Mouse (Mus musculus): Measurements from ENCODE around the gene Ankrd66. TPM values are rescaled to one million over a fixed set of nuclear protein-coding genes. Genes with fewer than 3 reads are reported as not detected.

Ankrd66 gene
- polyA plus RNA-seq, 1 experiment from 2014 or later: not detected

- Histone ChIP-seq H3K9me3 (replicated peaks; ENCODE audit: control insufficient read depth, low read length) (no peaks in the 10 kb centered on the region), H3K27me3 (ENCODE audit: control insufficient read depth, insufficient read depth, low read length) (no peaks in the 10 kb centered on the region; the same call in 1 of the 2 replicates), H3K9ac (ENCODE audit: low read depth, low read length) (no peak overlapping the region), H3K27ac (ENCODE audit: low read depth, low read length) (no peak overlapping the region), H3K4me1 (ENCODE audit: control insufficient read depth, insufficient read depth, low read length) (no peaks in the 10 kb centered on the region), H3K4me2 (no peak overlapping the region), H3K36me3 (ENCODE audit: control insufficient read depth, insufficient read depth, low read length) (no peaks in the 10 kb centered on the region), H3K4me3 (ENCODE audit: low read depth, low read length) (no peak overlapping the region)
- WGBS (ENCODE audit: insufficient replicate concordance): 76% methylated on average over 3 of the region's 3 CpGs
- ATAC-seq (replicated peaks; ENCODE audit: insufficient number of reproducible peaks, low FRiP score, low TSS enrichment): no peak
Observed at GRCm38 (mm10) chr17:43520166-43520565, 23.3 kb downstream of the Ankrd66 start.

- no peaks in the 10 kb centered on the region for H3K4me1 ChIP-seq (ENCODE audit: control insufficient read depth, insufficient read depth, low read length)
- peak overlapping the region; percentile 39 for H3K4me2 ChIP-seq
- H3K36me3 ChIP-seq (ENCODE audit: control insufficient read depth, insufficient read depth, low read length): no peaks in the 10 kb centered on the region
- H3K27me3 ChIP-seq (ENCODE audit: control insufficient read depth, insufficient read depth, low read length): no peaks in the 10 kb centered on the region; the same call in 1 of the 2 replicates
- H3K9ac ChIP-seq (ENCODE audit: low read depth, low read length): no peak overlapping the region
- 27% methylated on average over 18 of the region's 18 CpGs for WGBS (ENCODE audit: insufficient replicate concordance)
- no peak overlapping the region for H3K4me3 ChIP-seq (ENCODE audit: low read depth, low read length)
- H3K27ac ChIP-seq (ENCODE audit: low read depth, low read length): no peak overlapping the region
- H3K9me3 ChIP-seq (replicated peaks; ENCODE audit: control insufficient read depth, low read length): no peaks in the 10 kb centered on the region; the same call in 1 of the 2 replicates
- peak; percentile 18; the same call in 1 of the 2 replicates for ATAC-seq (replicated peaks; ENCODE audit: insufficient number of reproducible peaks, low FRiP score, low TSS enrichment)
Observed at GRCm38 (mm10) chr17:43518644-43519409, 24.6 kb downstream of the Ankrd66 start.

GRCm38 (mm10) chr17:43510782-43511181 lies 32.7 kb downstream of the Ankrd66 start:
- Histone ChIP-seq H3K27me3 (ENCODE audit: control insufficient read depth, insufficient read depth, low read length) (no peaks in the 10 kb centered on the region), H3K9ac (ENCODE audit: low read depth, low read length) (no peak overlapping the region), H3K4me2 (no peak overlapping the region), H3K36me3 (ENCODE audit: control insufficient read depth, insufficient read depth, low read length) (no peaks in the 10 kb centered on the region), H3K4me1 (ENCODE audit: control insufficient read depth, insufficient read depth, low read length) (no peaks in the 10 kb centered on the region), H3K4me3 (ENCODE audit: low read depth, low read length) (no peak overlapping the region), H3K9me3 (replicated peaks; ENCODE audit: control insufficient read depth, low read length) (no peaks in the 10 kb centered on the region; the same call in 1 of the 2 replicates), H3K27ac (ENCODE audit: low read depth, low read length) (no peak overlapping the region)
- 76% methylated on average over 4 of the region's 4 CpGs for WGBS (ENCODE audit: insufficient replicate concordance)
- no peak for ATAC-seq (replicated peaks; ENCODE audit: insufficient number of reproducible peaks, low FRiP score, low TSS enrichment)

GRCm38 (mm10) chr17:43504594-43504934 lies 38.9 kb downstream of the Ankrd66 start:
- Histone ChIP-seq H3K4me3 (ENCODE audit: low read depth, low read length) (no peak overlapping the region), H3K4me2 (no peak overlapping the region), H3K9me3 (replicated peaks; ENCODE audit: control insufficient read depth, low read length) (no peaks in the 10 kb centered on the region), H3K9ac (ENCODE audit: low read depth, low read length) (no peak overlapping the region), H3K27ac (ENCODE audit: low read depth, low read length) (no peak overlapping the region), H3K36me3 (ENCODE audit: control insufficient read depth, insufficient read depth, low read length) (no peaks in the 10 kb centered on the region), H3K27me3 (ENCODE audit: control insufficient read depth, insufficient read depth, low read length) (no peaks in the 10 kb centered on the region), H3K4me1 (ENCODE audit: control insufficient read depth, insufficient read depth, low read length) (no peaks in the 10 kb centered on the region)
- 70% methylated on average over 6 of the region's 6 CpGs for WGBS (ENCODE audit: insufficient replicate concordance)
- ATAC-seq (replicated peaks; ENCODE audit: insufficient number of reproducible peaks, low FRiP score, low TSS enrichment): no peak

- Histone ChIP-seq H3K27me3 (ENCODE audit: control insufficient read depth, insufficient read depth, low read length) (no peaks in the 10 kb centered on the region), H3K9me3 (replicated peaks; ENCODE audit: control insufficient read depth, low read length) (no peaks in the 10 kb centered on the region), H3K4me3 (ENCODE audit: low read depth, low read length) (no peak overlapping the region), H3K36me3 (ENCODE audit: control insufficient read depth, insufficient read depth, low read length) (no peaks in the 10 kb centered on the region), H3K27ac (ENCODE audit: low read depth, low read length) (no peak overlapping the region), H3K4me1 (ENCODE audit: control insufficient read depth, insufficient read depth, low read length) (no peaks in the 10 kb centered on the region), H3K4me2 (no peak overlapping the region), H3K9ac (ENCODE audit: low read depth, low read length) (no peak overlapping the region)
- WGBS (ENCODE audit: insufficient replicate concordance): 62% methylated on average over 4 of the region's 4 CpGs
- ATAC-seq (replicated peaks; ENCODE audit: insufficient number of reproducible peaks, low FRiP score, low TSS enrichment): no peak
Observed at GRCm38 (mm10) chr17:43503861-43504593, 39.4 kb downstream of the Ankrd66 start.

GRCm38 (mm10) chr17:43502592-43502991 lies 40.8 kb downstream of the Ankrd66 start, which contains the start of gene Mep1a:
Gene Mep1a, minus strand, starts transcription at chr17:43502812.
- no peaks in the 10 kb centered on the region for H3K27me3 ChIP-seq (ENCODE audit: control insufficient read depth, insufficient read depth, low read length)
- H3K4me3 ChIP-seq (ENCODE audit: low read depth, low read length): no peak within 1 kb of the TSS
- no peaks in the 10 kb centered on the region for H3K9me3 ChIP-seq (replicated peaks; ENCODE audit: control insufficient read depth, low read length)
- H3K4me1 ChIP-seq (ENCODE audit: control insufficient read depth, insufficient read depth, low read length): no peaks in the 10 kb centered on the region
- H3K27ac ChIP-seq (ENCODE audit: low read depth, low read length): no peak within 1 kb of the TSS
- H3K9ac ChIP-seq (ENCODE audit: low read depth, low read length): no peak within 1 kb of the TSS
- 89% methylated on average over 9 of the region's 9 CpGs for WGBS (ENCODE audit: insufficient replicate concordance)
- no peak for ATAC-seq (replicated peaks; ENCODE audit: insufficient number of reproducible peaks, low FRiP score, low TSS enrichment)
- H3K4me2 ChIP-seq: no peak within 1 kb of the TSS
- H3K36me3 ChIP-seq (ENCODE audit: control insufficient read depth, insufficient read depth, low read length): no peaks in the 10 kb centered on the region

- no peak for ATAC-seq (replicated peaks; ENCODE audit: insufficient number of reproducible peaks, low FRiP score, low TSS enrichment)
Observed at GRCm38 (mm10) chr17:43501631-43502030, 41.8 kb downstream of the Ankrd66 start.

GRCm38 (mm10) chr17:43501223-43501622 lies 42.2 kb downstream of the Ankrd66 start:
- H3K36me3 ChIP-seq (ENCODE audit: control insufficient read depth, insufficient read depth, low read length): no peaks in the 10 kb centered on the region
- H3K27me3 ChIP-seq (ENCODE audit: control insufficient read depth, insufficient read depth, low read length): no peaks in the 10 kb centered on the region
- 62% methylated on average over 3 of the region's 3 CpGs for WGBS (ENCODE audit: insufficient replicate concordance)
- ATAC-seq (replicated peaks; ENCODE audit: insufficient number of reproducible peaks, low FRiP score, low TSS enrichment): no peak
- no peak overlapping the region for H3K4me2 ChIP-seq
- H3K9me3 ChIP-seq (replicated peaks; ENCODE audit: control insufficient read depth, low read length): no peaks in the 10 kb centered on the region
- H3K4me1 ChIP-seq (ENCODE audit: control insufficient read depth, insufficient read depth, low read length): no peaks in the 10 kb centered on the region
- H3K4me3 ChIP-seq (ENCODE audit: low read depth, low read length): no peak overlapping the region
- H3K27ac ChIP-seq (ENCODE audit: low read depth, low read length): no peak overlapping the region
- no peak overlapping the region for H3K9ac ChIP-seq (ENCODE audit: low read depth, low read length)

More at GRCm38 (mm10) chr17:43501631-43502030, 41.8 kb downstream of the Ankrd66 start:
- no peak overlapping the region for H3K9ac ChIP-seq (ENCODE audit: low read depth, low read length)
- H3K36me3 ChIP-seq (ENCODE audit: control insufficient read depth, insufficient read depth, low read length): no peaks in the 10 kb centered on the region
- H3K27me3 ChIP-seq (ENCODE audit: control insufficient read depth, insufficient read depth, low read length): no peaks in the 10 kb centered on the region
- H3K4me1 ChIP-seq (ENCODE audit: control insufficient read depth, insufficient read depth, low read length): no peaks in the 10 kb centered on the region
- no peaks in the 10 kb centered on the region for H3K9me3 ChIP-seq (replicated peaks; ENCODE audit: control insufficient read depth, low read length)
- no peak overlapping the region for H3K4me2 ChIP-seq
- 88% methylated on average over 5 of the region's 5 CpGs for WGBS (ENCODE audit: insufficient replicate concordance)
- H3K4me3 ChIP-seq (ENCODE audit: low read depth, low read length): no peak overlapping the region
- H3K27ac ChIP-seq (ENCODE audit: low read depth, low read length): no peak overlapping the region

All from heart, embryonic 11.5 days (tissue).